Comparison of ENCODE assay signal across 17 mouse cellular contexts in genomic region chr14:60642131-60642530, GRCm38 (mm10). TPM values are rescaled to one million over a fixed set of nuclear protein-coding genes. Genes with fewer than 3 reads are reported as not detected.
A peak's percentile ranks its signal among the peaks of the same experiment; 100 is the strongest.
DNase-seq lines count a peak whose midpoint lies in the region; ATAC-seq lines count a peak whose summit lies in the region.
"Had no signal": no experiment of that assay in that cellular context is flagged by ENCODE, and none has a peak within 500 bp of the region (broad histone marks: within the 10 kb centered on the region; RNA-seq: fewer than 3 reads in every experiment).

No protein-coding gene starts in this region.

- H3K4me3 ChIP-seq in neural tube, embryonic 11.5 days (ENCODE audit: low read depth, low read length): no peak overlapping the region
- H3K4me3 ChIP-seq in forebrain, embryonic 12.5 days (replicated peaks): no peak overlapping the region
- no peak overlapping the region for H3K4me3 ChIP-seq in hindbrain, embryonic 14.5 days (replicated peaks; ENCODE audit: low read length)
- H3K4me3 ChIP-seq in neural tube, embryonic 13.5 days: no peak overlapping the region
- no peak overlapping the region for H3K4me3 ChIP-seq in heart, embryonic 12.5 days
- H3K4me3 ChIP-seq: limb, embryonic 13.5 days; myocyte had no signal

- H3K27ac ChIP-seq in neural tube, embryonic 11.5 days (ENCODE audit: low read depth, low read length): 0 out of 2 replicates have a peak overlapping the region, but pooled peaks have one; percentile 17
- H3K27ac ChIP-seq in forebrain, embryonic 12.5 days: peak overlapping the region; percentile 94
- H3K27ac ChIP-seq in hindbrain, embryonic 14.5 days: peak overlapping the region; percentile 51; the same call in 1 of the 2 replicates
- peak overlapping the region; percentile 33; the same call in 1 of the 2 replicates for H3K27ac ChIP-seq in neural tube, embryonic 13.5 days (replicated peaks)
- no peak overlapping the region for H3K27ac ChIP-seq in heart, embryonic 12.5 days (ENCODE audit: poor library complexity, severe bottlenecking)
- H3K27ac ChIP-seq: limb, embryonic 13.5 days; liver, embryonic 14.5 days had no signal

- H3K27me3 ChIP-seq in neural tube, embryonic 11.5 days (ENCODE audit: control insufficient read depth, insufficient read depth, low read length): no peaks in the 10 kb centered on the region
- H3K27me3 ChIP-seq in forebrain, embryonic 12.5 days: no peaks in the 10 kb centered on the region
- H3K27me3 ChIP-seq in hindbrain, embryonic 14.5 days (ENCODE audit: control insufficient read depth, insufficient read depth, low read length): no peaks in the 10 kb centered on the region
- no peaks in the 10 kb centered on the region for H3K27me3 ChIP-seq in neural tube, embryonic 13.5 days
- H3K27me3 ChIP-seq in heart, embryonic 12.5 days (replicated peaks): peaks cover 12% of the 10 kb centered on the region

- DNase-seq in neural tube, embryonic 11.5 days (ENCODE audit: low spot score): no peak
- DNase-seq in neural tube, embryonic 10.5 days (ENCODE audit: extremely low spot score, low spot score): no peak
- no peak for DNase-seq in hindbrain, embryonic 14.5 days (ENCODE audit: low spot score)
- DNase-seq in adrenal gland, postnatal 36 days: no peak
- no peak for DNase-seq in T-cell, adult 2 months (ENCODE audit: low spot score)
- DNase-seq: adrenal gland, postnatal 10 days; cerebellum, adult 18-20 months; cerebellum, postnatal 36 days; heart, postnatal 4 days; kidney, postnatal 10 days; thymus, postnatal 36 days had no signal

- peaks cover 40% of the 10 kb centered on the region for H3K4me1 ChIP-seq in neural tube, embryonic 11.5 days (ENCODE audit: control insufficient read depth, insufficient read depth, low read length)
- H3K4me1 ChIP-seq in forebrain, embryonic 12.5 days: peaks cover 89% of the 10 kb centered on the region
- H3K4me1 ChIP-seq in hindbrain, embryonic 14.5 days (replicated peaks; ENCODE audit: control insufficient read depth, insufficient read depth, low read length): peaks cover 40% of the 10 kb centered on the region
- peaks cover 72% of the 10 kb centered on the region for H3K4me1 ChIP-seq in neural tube, embryonic 13.5 days (replicated peaks)
- peaks cover 11% of the 10 kb centered on the region; the same call in 1 of the 2 replicates for H3K4me1 ChIP-seq in heart, embryonic 12.5 days (replicated peaks)

- 73% methylated on average over 1 of the region's 1 CpGs for WGBS in neural tube, embryonic 11.5 days
- 50% methylated on average over 1 of the region's 1 CpGs for WGBS in forebrain, embryonic 12.5 days
- 84% methylated on average over 1 of the region's 1 CpGs for WGBS in hindbrain, embryonic 14.5 days
- 73% methylated on average over 1 of the region's 1 CpGs for WGBS in neural tube, embryonic 13.5 days
- WGBS in heart, embryonic 12.5 days: 97% methylated on average over 1 of the region's 1 CpGs

- ATAC-seq in neural tube, embryonic 11.5 days (ENCODE audit: insufficient read depth, low FRiP score, low TSS enrichment): no peak
- ATAC-seq in forebrain, embryonic 12.5 days (ENCODE audit: low FRiP score): no peak
- ATAC-seq in hindbrain, embryonic 14.5 days (ENCODE audit: low FRiP score): no peak
- ATAC-seq in neural tube, embryonic 13.5 days (ENCODE audit: low read depth): no peak
- no peak for ATAC-seq in heart, embryonic 12.5 days (ENCODE audit: insufficient number of reproducible peaks, low FRiP score)

- no peak overlapping the region for H3K9ac ChIP-seq in neural tube, embryonic 11.5 days (ENCODE audit: low read length)
- H3K9ac ChIP-seq in forebrain, embryonic 12.5 days: no peak overlapping the region
- H3K9ac ChIP-seq in hindbrain, embryonic 14.5 days: no peak overlapping the region
- H3K9ac ChIP-seq in neural tube, embryonic 13.5 days: no peak overlapping the region
- H3K9ac ChIP-seq in heart, embryonic 12.5 days: no peak overlapping the region
- H3K9ac ChIP-seq: limb, embryonic 13.5 days; liver, embryonic 14.5 days had no signal

- no peak overlapping the region for H3K4me2 ChIP-seq in neural tube, embryonic 11.5 days (ENCODE audit: low read depth)
- H3K4me2 ChIP-seq in forebrain, embryonic 12.5 days: peak overlapping the region; percentile 42
- no peak overlapping the region for H3K4me2 ChIP-seq in hindbrain, embryonic 14.5 days (replicated peaks)
- H3K4me2 ChIP-seq in neural tube, embryonic 13.5 days: no peak overlapping the region
- H3K4me2 ChIP-seq in heart, embryonic 12.5 days: no peak overlapping the region
- H3K4me2 ChIP-seq: limb, embryonic 13.5 days had no signal

- no peaks in the 10 kb centered on the region for H3K9me3 ChIP-seq in neural tube, embryonic 11.5 days (ENCODE audit: control insufficient read depth, low read length)
- H3K9me3 ChIP-seq in forebrain, embryonic 12.5 days: no peaks in the 10 kb centered on the region
- no peaks in the 10 kb centered on the region for H3K9me3 ChIP-seq in hindbrain, embryonic 14.5 days (ENCODE audit: control insufficient read depth, low read length)
- H3K9me3 ChIP-seq in neural tube, embryonic 13.5 days: no peaks in the 10 kb centered on the region
- H3K9me3 ChIP-seq in heart, embryonic 12.5 days (replicated peaks): no peaks in the 10 kb centered on the region
- H3K9me3 ChIP-seq: limb, embryonic 13.5 days had no signal

- H3K36me3 ChIP-seq in neural tube, embryonic 11.5 days (ENCODE audit: control insufficient read depth, insufficient read depth, low read length): no peaks in the 10 kb centered on the region
- peaks cover 14% of the 10 kb centered on the region; the same call in 1 of the 2 replicates for H3K36me3 ChIP-seq in forebrain, embryonic 12.5 days (replicated peaks)
- H3K36me3 ChIP-seq in hindbrain, embryonic 14.5 days (replicated peaks; ENCODE audit: control insufficient read depth, insufficient read depth): no peaks in the 10 kb centered on the region
- H3K36me3 ChIP-seq in neural tube, embryonic 13.5 days: no peaks in the 10 kb centered on the region
- H3K36me3 ChIP-seq in heart, embryonic 12.5 days: no peaks in the 10 kb centered on the region
- H3K36me3 ChIP-seq: limb, embryonic 13.5 days had no signal

RNA-seq across cellular contexts. Expression of gene Spata13, which starts 8.3 kb away (rescaled TPM):
- 56.2 and 64.9 TPM in 2 replicates for polyA plus RNA-seq in neural tube, embryonic 11.5 days (2014; fragmentation: Nextera tagmentation; extraction: Ambion mirVana)
- polyA plus RNA-seq in forebrain, embryonic 12.5 days (2016; fragmentation: Nextera tagmentation; extraction: Ambion mirVana): 121 and 128 TPM in 2 replicates
- polyA plus RNA-seq in hindbrain, embryonic 14.5 days (2014; fragmentation: Nextera tagmentation; extraction: Ambion mirVana): 24.4 and 26.2 TPM in 2 replicates
- polyA plus RNA-seq in neural tube, embryonic 13.5 days (2015; fragmentation: Nextera tagmentation; extraction: Ambion mirVana): 22.2 and 25.6 TPM in 2 replicates
- polyA plus RNA-seq in heart, embryonic 12.5 days (2016; fragmentation: Nextera tagmentation; extraction: Ambion mirVana): 21.0 and 22.4 TPM in 2 replicates
- 100 to 1,000 TPM; 152 to 167 TPM for total RNA-seq in adrenal gland, postnatal 36 days (2021)
